Mouse (Mus musculus) heart, embryonic 15.5 days (tissue): Measurements from ENCODE around the gene Dbi. TPM values are rescaled to one million over a fixed set of nuclear protein-coding genes. Genes with fewer than 3 reads are reported as not detected.
A peak's percentile ranks its signal among the peaks of the same experiment; 100 is the strongest.
"Not testable (repeated sequence)": the region's sequence is repeated elsewhere in the genome, so short reads cannot be mapped to it uniquely, and the experiment has no call there.

Source experiments
- ATAC-seq: fragments of 200-750 bp; cut with Nextera tagmentation; replicated peaks from 2 replicates; pipeline ENCODE4 v1.8.0; 2017; ENCODE audit warnings: low read depth, moderate TSS enrichment; ENCODE audit not compliant: insufficient number of reproducible peaks, insufficient read depth, low FRiP score
- H3K27ac ChIP-seq: fragments of 300-500 bp; sonication (generic); 2 replicates; pipeline ENCODE4 v1.5.1; 2015; ENCODE audit warnings: mild to moderate bottlenecking, inconsistent platforms
- H3K27me3 ChIP-seq: fragments of 300-500 bp; sonication (generic); 2 replicates; pipeline ENCODE4 v1.6.1; 2015; ENCODE audit warnings: inconsistent platforms
- H3K36me3 ChIP-seq: fragments of 300-500 bp; sonication (generic); 2 replicates; pipeline ENCODE4 v1.6.1; 2015; ENCODE audit warnings: mild to moderate bottlenecking, inconsistent platforms
- H3K4me1 ChIP-seq: fragments of 300-500 bp; sonication (generic); replicated peaks from 2 replicates; pipeline ENCODE4 v1.6.1; 2015; ENCODE audit warnings: inconsistent platforms
- H3K4me2 ChIP-seq: fragments of 300-500 bp; sonication (generic); 2 replicates; pipeline ENCODE4 v1.6.1; 2015; ENCODE audit warnings: inconsistent platforms, mild to moderate bottlenecking, moderate library complexity
- H3K4me3 ChIP-seq: fragments of 300-500 bp; sonication (generic); 2 replicates; pipeline ENCODE4 v1.5.1; 2015; ENCODE audit warnings: mild to moderate bottlenecking, inconsistent platforms
- H3K9ac ChIP-seq: fragments of 300-500 bp; sonication (generic); 2 replicates; pipeline ENCODE4 v1.6.1; 2015; ENCODE audit warnings: mild to moderate bottlenecking, inconsistent platforms
- H3K9me3 ChIP-seq: fragments of 300-500 bp; sonication (generic); replicated peaks from 2 replicates; pipeline ENCODE4 v1.6.1; 2016; ENCODE audit warnings: inconsistent platforms
- WGBS: fragments of 180-500 bp; shearing (Covaris S2); methylation state at CpG from one replicate; pipeline ENCODE4 v1.1.7; 2015; ENCODE audit warnings: mixed read lengths; 5-methylcytosine and 5-hydroxymethylcytosine counted together
- polyA plus RNA-seq: library from polyadenylated mRNA; unstranded; fragments of >200 nt; fragmentation: Nextera tagmentation; extraction: Ambion mirVana; gene quantifications from 2 replicates; pipeline ENCODE4 v1.2.1, GENCODE M21; 2015

Dbi gene
- polyA plus RNA-seq, 1 experiment from 2014 or later: 771 TPM

- Histone ChIP-seq H3K9ac (no peak overlapping the region), H3K27me3 (no peaks in the 10 kb centered on the region), H3K36me3 (no peaks in the 10 kb centered on the region), H3K27ac (no peak overlapping the region), H3K4me1 (peaks cover 4% of the 10 kb centered on the region; the same call in 1 of the 2 replicates), H3K4me2 (no peak overlapping the region), H3K9me3 (no peaks in the 10 kb centered on the region), H3K4me3 (no peak overlapping the region)
- WGBS: 80% methylated on average over 8 of the region's 8 CpGs
- no peak for ATAC-seq
Observed at GRCm38 (mm10) chr1:120100456-120101226, 20.2 kb downstream of the Dbi start.

GRCm38 (mm10) chr1:120099483-120099882 is 21.4 kb downstream of the Dbi start:
- no peaks in the 10 kb centered on the region for H3K9me3 ChIP-seq
- H3K27me3 ChIP-seq: no peaks in the 10 kb centered on the region
- H3K4me1 ChIP-seq: no peaks in the 10 kb centered on the region
- 52% methylated on average over 6 of the region's 6 CpGs for WGBS
- no peak overlapping the region for H3K9ac ChIP-seq
- no peak overlapping the region for H3K27ac ChIP-seq
- H3K4me2 ChIP-seq: no peak overlapping the region
- no peak overlapping the region for H3K4me3 ChIP-seq
- no peaks in the 10 kb centered on the region for H3K36me3 ChIP-seq
- ATAC-seq: no peak

GRCm38 (mm10) chr1:120098327-120098726 is 22.6 kb downstream of the Dbi start:
- no peak overlapping the region for H3K4me3 ChIP-seq
- no peak for ATAC-seq
- WGBS: 11% methylated on average over 7 of the region's 7 CpGs

GRCm38 (mm10) chr1:120094920-120095319 is 26.0 kb downstream of the Dbi start:
- Histone ChIP-seq H3K4me3 (no peak overlapping the region), H3K4me2 (no peak overlapping the region), H3K36me3 (no peaks in the 10 kb centered on the region), H3K4me1 (no peaks in the 10 kb centered on the region), H3K9me3 (no peaks in the 10 kb centered on the region), H3K27ac (no peak overlapping the region), H3K27me3 (no peaks in the 10 kb centered on the region), H3K9ac (no peak overlapping the region)
- 53% methylated on average over 3 of the region's 3 CpGs for WGBS
- ATAC-seq: no peak

More at GRCm38 (mm10) chr1:120098327-120098726, 22.6 kb downstream of the Dbi start:
- Histone ChIP-seq H3K36me3 (no peaks in the 10 kb centered on the region), H3K9me3 (no peaks in the 10 kb centered on the region), H3K4me1 (no peaks in the 10 kb centered on the region), H3K9ac (no peak overlapping the region), H3K27ac (no peak overlapping the region), H3K4me2 (no peak overlapping the region), H3K27me3 (no peaks in the 10 kb centered on the region)

- H3K4me2 ChIP-seq, H3K27ac ChIP-seq, H3K9me3 ChIP-seq, ATAC-seq, H3K9ac ChIP-seq, H3K27me3 ChIP-seq, H3K36me3 ChIP-seq, H3K4me1 ChIP-seq, H3K4me3 ChIP-seq: not testable (repeated sequence)
- WGBS: 46% methylated on average over 11 of the region's 14 CpGs
Observed at GRCm38 (mm10) chr1:120093482-120094134, 27.3 kb downstream of the Dbi start.

GRCm38 (mm10) chr1:120090880-120091570 is 29.9 kb downstream of the Dbi start:
- Histone ChIP-seq H3K4me2 (no peak overlapping the region), H3K27ac (no peak overlapping the region), H3K4me1 (no peaks in the 10 kb centered on the region), H3K9me3 (no peaks in the 10 kb centered on the region), H3K4me3 (no peak overlapping the region), H3K9ac (no peak overlapping the region), H3K27me3 (no peaks in the 10 kb centered on the region), H3K36me3 (no peaks in the 10 kb centered on the region)
- no peak for ATAC-seq
- WGBS: 55% methylated on average over 8 of the region's 8 CpGs

GRCm38 (mm10) chr1:120089180-120089579 is 31.7 kb downstream of the Dbi start:
- WGBS: 28% methylated on average over 5 of the region's 5 CpGs
- no peak overlapping the region for H3K27ac ChIP-seq
- no peaks in the 10 kb centered on the region for H3K9me3 ChIP-seq
- H3K27me3 ChIP-seq: no peaks in the 10 kb centered on the region
- no peak overlapping the region for H3K4me2 ChIP-seq
- H3K36me3 ChIP-seq: no peaks in the 10 kb centered on the region
- H3K9ac ChIP-seq: no peak overlapping the region
- no peak for ATAC-seq
- no peak overlapping the region for H3K4me3 ChIP-seq
- peaks cover 1% of the 10 kb centered on the region for H3K4me1 ChIP-seq

- H3K9me3 ChIP-seq: no peaks in the 10 kb centered on the region
- H3K27ac ChIP-seq: no peak overlapping the region
- H3K9ac ChIP-seq: no peak overlapping the region
- peaks cover 17% of the 10 kb centered on the region for H3K4me1 ChIP-seq
- no peaks in the 10 kb centered on the region for H3K27me3 ChIP-seq
- H3K36me3 ChIP-seq: no peaks in the 10 kb centered on the region
- 59% methylated on average over 13 of the region's 13 CpGs for WGBS
- H3K4me2 ChIP-seq: no peak overlapping the region
- ATAC-seq: no peak
- H3K4me3 ChIP-seq: no peak overlapping the region
Observed at GRCm38 (mm10) chr1:120086644-120087043, 34.2 kb downstream of the Dbi start.

GRCm38 (mm10) chr1:120085696-120086095 is 35.2 kb downstream of the Dbi start:
- Histone ChIP-seq H3K27me3 (no peaks in the 10 kb centered on the region), H3K27ac (no peak overlapping the region), H3K4me1 (peaks cover 17% of the 10 kb centered on the region), H3K4me3 (no peak overlapping the region), H3K9me3 (no peaks in the 10 kb centered on the region), H3K36me3 (no peaks in the 10 kb centered on the region), H3K4me2 (no peak overlapping the region), H3K9ac (no peak overlapping the region)
- 65% methylated on average over 3 of the region's 3 CpGs for WGBS
- no peak for ATAC-seq

- 34% methylated on average over 5 of the region's 5 CpGs for WGBS
- peaks cover 17% of the 10 kb centered on the region for H3K4me1 ChIP-seq
- 0 out of 2 replicates have a peak, but pooled peaks have one; percentile 23 for ATAC-seq
- no peaks in the 10 kb centered on the region for H3K36me3 ChIP-seq
- no peak overlapping the region for H3K4me3 ChIP-seq
- H3K9ac ChIP-seq: no peak overlapping the region
- H3K9me3 ChIP-seq: no peaks in the 10 kb centered on the region
- H3K27ac ChIP-seq: 0 out of 2 replicates have a peak overlapping the region, but pooled peaks have one; percentile 14
- H3K4me2 ChIP-seq: no peak overlapping the region
- H3K27me3 ChIP-seq: no peaks in the 10 kb centered on the region
Observed at GRCm38 (mm10) chr1:120083921-120084517, 36.9 kb downstream of the Dbi start.

- no peaks in the 10 kb centered on the region for H3K36me3 ChIP-seq
- H3K27ac ChIP-seq: no peak overlapping the region
- no peaks in the 10 kb centered on the region for H3K27me3 ChIP-seq
- H3K9ac ChIP-seq: no peak overlapping the region
- H3K4me1 ChIP-seq: peaks cover 17% of the 10 kb centered on the region
- peak overlapping the region; percentile 45 for H3K4me2 ChIP-seq
- 12% methylated on average over 7 of the region's 7 CpGs for WGBS
- H3K9me3 ChIP-seq: no peaks in the 10 kb centered on the region
- H3K4me3 ChIP-seq: no peak overlapping the region
- peak; percentile 47; the same call in 1 of the 2 replicates for ATAC-seq
Observed at GRCm38 (mm10) chr1:120082957-120083585, 37.8 kb downstream of the Dbi start.
